Mouse (Mus musculus) stomach, embryonic 14.5 days (tissue): Measurements from ENCODE around the gene Fndc10. TPM values are rescaled to one million over a fixed set of nuclear protein-coding genes. Genes with fewer than 3 reads are reported as not detected.

Experiments
- ATAC-seq: fragments of 200-750 bp; cut with Nextera tagmentation; 2 replicates; pipeline ENCODE4 v1.8.0; 2017; ENCODE audit warnings: low read depth, moderate TSS enrichment; ENCODE audit not compliant: insufficient number of reproducible peaks, insufficient read depth, low FRiP score
- H3K27ac ChIP-seq: fragments of 300-500 bp; sonication (generic); 2 replicates; pipeline ENCODE4 v1.5.1; 2014; ENCODE audit warnings: mild to moderate bottlenecking, low read length, moderate library complexity, mixed read lengths
- H3K27me3 ChIP-seq: fragments of 300-500 bp; sonication (generic); 2 replicates; pipeline ENCODE4 v1.6.1; 2014; ENCODE audit warnings: low read length, control low read depth, mixed read lengths; ENCODE audit not compliant: control insufficient read depth, insufficient read depth
- H3K36me3 ChIP-seq: fragments of 300-500 bp; sonication (generic); 2 replicates; pipeline ENCODE4 v1.6.1; 2014; ENCODE audit warnings: mild to moderate bottlenecking, control low read depth, low read length, moderate library complexity, mixed read lengths; ENCODE audit not compliant: control insufficient read depth, insufficient read depth
- H3K4me1 ChIP-seq: fragments of 300-500 bp; sonication (generic); 2 replicates; pipeline ENCODE4 v1.6.1; 2014; ENCODE audit warnings: low read length, control low read depth, mixed read lengths; ENCODE audit not compliant: control insufficient read depth, insufficient read depth
- H3K4me2 ChIP-seq: fragments of 300-500 bp; sonication (generic); replicated peaks from 2 replicates; pipeline ENCODE4 v1.6.1; 2014; ENCODE audit warnings: low read depth, low read length, control low read depth
- H3K4me3 ChIP-seq: fragments of 300-500 bp; sonication (generic); 2 replicates; pipeline ENCODE4 v1.5.1; 2014; ENCODE audit warnings: low read depth, low read length, control low read depth
- H3K9ac ChIP-seq: fragments of 300-500 bp; sonication (generic); replicated peaks from 2 replicates; pipeline ENCODE4 v1.6.1; 2014; ENCODE audit warnings: low read depth, mild to moderate bottlenecking, control low read depth, low read length, moderate library complexity, mixed read lengths
- H3K9me3 ChIP-seq: fragments of 300-500 bp; sonication (generic); 2 replicates; pipeline ENCODE4 v1.6.1; 2016; ENCODE audit warnings: low read depth, low read length, control low read depth; ENCODE audit not compliant: control insufficient read depth
- WGBS: fragments of 180-500 bp; shearing (Covaris S2); extraction: QIAGEN DNeasy Blood & Tissue Kit; methylation state at CpG from one replicate; pipeline ENCODE4 v1.1.7; 2014; 5-methylcytosine and 5-hydroxymethylcytosine counted together
- polyA plus RNA-seq: library from polyadenylated mRNA; unstranded; fragments of >200 nt; fragmentation: Nextera tagmentation; extraction: Ambion mirVana; gene quantifications from 2 replicates; pipeline ENCODE4 v1.2.1, GENCODE M21; 2014

Fndc10 gene
- polyA plus RNA-seq, 1 experiment from 2014 or later, result 3.1 TPM

DNA sequence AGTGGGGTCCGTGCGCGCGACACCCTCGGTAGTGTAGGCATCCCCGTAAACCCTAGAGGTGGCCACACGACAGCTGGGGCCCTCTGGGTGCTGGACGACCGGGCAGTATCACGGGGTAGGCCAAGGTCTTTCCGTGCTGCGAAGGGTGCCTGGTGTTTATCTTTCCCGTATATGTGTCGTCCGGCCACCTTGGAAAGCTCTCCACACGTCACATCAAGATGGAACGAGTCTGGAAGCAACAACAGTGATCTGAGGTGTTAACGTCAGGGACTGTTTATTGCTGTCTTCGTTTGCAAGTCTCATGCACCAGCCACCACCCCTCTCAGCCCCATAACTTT lies 11.4 kb downstream of the Fndc10 start:
- no peaks in the 10 kb centered on the region; the same call in 1 of the 2 replicates for H3K36me3 ChIP-seq
- H3K27ac ChIP-seq, result peak overlapping the region; percentile 96
- H3K27me3 ChIP-seq, result no peaks in the 10 kb centered on the region
- no peak for ATAC-seq
- peak overlapping the region; percentile 91 for H3K9ac ChIP-seq
- H3K9me3 ChIP-seq, result no peaks in the 10 kb centered on the region
- peak overlapping the region; percentile 86 for H3K4me3 ChIP-seq
- under 1% methylated on average over 19 of the region's 19 CpGs for WGBS
- peaks cover 16% of the 10 kb centered on the region; the same call in 1 of the 2 replicates for H3K4me1 ChIP-seq
- peak overlapping the region; percentile 70 for H3K4me2 ChIP-seq

GRCm38 (mm10) chr4:155708582-155708981 lies 14.4 kb downstream of the Fndc10 start:
- no peaks in the 10 kb centered on the region for H3K27me3 ChIP-seq
- peaks cover 18% of the 10 kb centered on the region; the same call in 1 of the 2 replicates for H3K4me1 ChIP-seq
- H3K9me3 ChIP-seq, result no peaks in the 10 kb centered on the region
- H3K4me2 ChIP-seq, result no peak overlapping the region
- WGBS, result 79% methylated on average over 2 of the region's 2 CpGs
- H3K36me3 ChIP-seq, result no peaks in the 10 kb centered on the region; the same call in 1 of the 2 replicates
- H3K9ac ChIP-seq, result no peak overlapping the region
- ATAC-seq, result no peak
- no peak overlapping the region for H3K27ac ChIP-seq
- H3K4me3 ChIP-seq, result no peak overlapping the region

- Histone ChIP-seq H3K9ac (no peak overlapping the region), H3K27me3 (no peaks in the 10 kb centered on the region), H3K4me2 (no peak overlapping the region), H3K4me1 (peaks cover 18% of the 10 kb centered on the region; the same call in 1 of the 2 replicates), H3K9me3 (no peaks in the 10 kb centered on the region), H3K27ac (no peak overlapping the region), H3K4me3 (no peak overlapping the region), H3K36me3 (no peaks in the 10 kb centered on the region; the same call in 1 of the 2 replicates)
- ATAC-seq, result no peak
These were observed 14.8 kb downstream of the Fndc10 start for GRCm38 (mm10) chr4:155708988-155709387.

- Histone ChIP-seq H3K27me3 (no peaks in the 10 kb centered on the region), H3K36me3 (peaks cover 3% of the 10 kb centered on the region), H3K4me3 (no peak overlapping the region), H3K4me2 (no peak overlapping the region), H3K9me3 (no peaks in the 10 kb centered on the region), H3K27ac (0 out of 2 replicates have a peak overlapping the region, but pooled peaks have one; percentile 21), H3K4me1 (peaks cover 18% of the 10 kb centered on the region; the same call in 1 of the 2 replicates), H3K9ac (no peak overlapping the region)
- 68% methylated on average over 6 of the region's 6 CpGs for WGBS
- ATAC-seq, result no peak
These were observed 16.5 kb downstream of the Fndc10 start for GRCm38 (mm10) chr4:155710521-155711252.

DNA sequence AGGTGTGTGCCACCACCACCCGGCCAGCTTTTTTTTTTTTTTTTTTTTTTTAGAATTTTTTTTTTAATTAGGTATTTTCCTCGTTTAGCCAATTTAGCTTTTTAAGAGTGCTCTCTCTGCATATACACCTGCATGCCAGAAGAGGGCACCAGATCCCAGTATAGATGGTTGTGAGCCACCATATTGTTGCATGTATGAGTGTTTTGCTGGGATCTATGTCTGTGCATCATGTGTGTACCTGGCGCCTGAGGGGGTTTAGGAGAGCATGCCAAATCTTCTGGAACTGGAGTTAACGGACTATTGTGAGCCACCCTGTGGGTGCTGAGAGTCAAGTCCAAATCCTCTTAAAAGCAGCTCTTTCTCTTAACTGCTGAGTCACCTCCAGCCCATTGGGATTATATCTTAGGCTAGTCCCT lies 27.5 kb downstream of the Fndc10 start:
- H3K36me3 ChIP-seq, result peaks cover 13% of the 10 kb centered on the region; the same call in 1 of the 2 replicates
- no peak overlapping the region for H3K27ac ChIP-seq
- no peak for ATAC-seq
- no peak overlapping the region for H3K4me3 ChIP-seq
- H3K9me3 ChIP-seq, result no peaks in the 10 kb centered on the region
- H3K4me1 ChIP-seq, result no peaks in the 10 kb centered on the region
- no peaks in the 10 kb centered on the region for H3K27me3 ChIP-seq
- H3K9ac ChIP-seq, result no peak overlapping the region
- WGBS, result 61% methylated on average over 4 of the region's 4 CpGs
- no peak overlapping the region for H3K4me2 ChIP-seq

DNA sequence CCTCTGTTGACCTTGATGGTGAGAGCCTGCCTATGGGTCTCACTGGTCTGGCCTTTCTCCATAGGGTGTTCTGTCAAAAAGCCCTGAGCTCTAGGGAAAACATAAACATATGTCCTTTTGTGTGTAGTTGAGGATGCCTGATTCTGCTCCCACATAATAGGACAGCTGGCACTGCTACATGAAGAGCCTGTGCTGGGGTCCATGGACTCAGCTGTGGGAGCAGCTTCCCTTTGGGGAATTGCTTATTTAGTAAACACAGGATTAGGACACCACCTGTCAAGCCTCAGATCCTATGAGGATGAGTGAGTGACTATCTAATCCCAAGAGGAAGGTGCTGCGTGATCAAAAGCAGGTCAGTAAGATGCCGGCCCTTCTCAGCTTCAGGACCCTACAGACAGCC lies 33.9 kb downstream of the Fndc10 start:
- H3K36me3 ChIP-seq, result peaks cover 15% of the 10 kb centered on the region
- no peaks in the 10 kb centered on the region for H3K9me3 ChIP-seq
- no peak overlapping the region for H3K9ac ChIP-seq
- H3K27ac ChIP-seq, result no peak overlapping the region
- no peaks in the 10 kb centered on the region for H3K4me1 ChIP-seq
- H3K4me3 ChIP-seq, result no peak overlapping the region
- H3K27me3 ChIP-seq, result no peaks in the 10 kb centered on the region
- ATAC-seq, result no peak
- WGBS, result 78% methylated on average over 2 of the region's 2 CpGs
- no peak overlapping the region for H3K4me2 ChIP-seq

DNA sequence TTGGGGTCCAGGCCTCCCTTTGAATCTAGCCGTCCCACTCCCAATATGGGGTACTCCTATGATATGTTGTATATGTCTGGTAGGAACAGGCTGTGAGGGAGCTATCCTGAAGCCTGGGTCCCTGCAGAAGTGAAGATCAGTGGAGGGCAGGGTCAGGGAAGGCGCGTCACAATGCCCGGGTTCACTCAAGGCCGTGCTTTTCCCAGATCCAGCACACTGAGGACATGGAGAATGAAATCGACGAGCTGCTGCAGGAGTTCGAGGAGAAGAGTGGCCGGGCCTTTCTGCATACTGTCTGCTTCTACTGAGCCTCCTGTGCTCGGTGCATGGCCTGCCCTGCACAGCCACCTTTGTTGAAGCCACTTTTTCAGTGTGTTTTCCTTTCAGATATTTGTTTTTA lies 39.1 kb downstream of the Fndc10 start:
- no peak overlapping the region; the same call in 1 of the 2 replicates for H3K27ac ChIP-seq
- no peaks in the 10 kb centered on the region for H3K27me3 ChIP-seq
- H3K9me3 ChIP-seq, result no peaks in the 10 kb centered on the region
- H3K9ac ChIP-seq, result no peak overlapping the region
- peaks cover 7% of the 10 kb centered on the region for H3K4me1 ChIP-seq
- peaks cover 9% of the 10 kb centered on the region for H3K36me3 ChIP-seq
- no peak for ATAC-seq
- no peak overlapping the region for H3K4me2 ChIP-seq
- H3K4me3 ChIP-seq, result no peak overlapping the region
- 85% methylated on average over 10 of the region's 10 CpGs for WGBS

DNA sequence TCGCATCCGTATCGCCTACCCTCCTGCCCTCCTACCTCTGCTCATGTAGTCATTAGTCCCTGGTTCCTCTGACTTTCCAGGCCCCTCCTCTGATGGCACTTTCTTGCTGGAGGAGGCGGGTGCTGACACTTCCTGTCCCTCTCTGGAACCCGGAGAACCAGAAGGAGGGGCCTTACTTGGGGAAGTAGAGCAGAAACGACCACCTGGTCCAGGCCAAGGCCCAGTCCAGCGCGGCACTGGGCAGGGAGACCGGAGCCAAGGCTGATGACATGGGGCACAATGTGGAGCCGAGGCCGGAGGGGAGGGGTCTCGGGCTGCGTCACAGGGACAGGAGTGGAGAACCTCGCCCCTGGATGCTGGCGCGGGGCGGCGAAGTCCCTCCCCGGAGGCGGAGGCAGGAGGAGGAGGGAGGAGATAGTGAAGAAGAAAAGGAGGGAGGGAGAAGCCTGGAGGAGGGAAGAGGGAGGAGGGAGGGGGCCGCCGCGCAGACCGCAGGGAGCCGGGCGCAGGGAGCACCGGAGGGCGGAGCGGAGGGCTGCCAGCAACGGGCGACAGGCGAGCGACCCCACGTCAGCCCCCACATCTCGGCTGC lies 40.3 kb downstream of the Fndc10 start, which contains the start of gene Tmem240:
Gene Tmem240, plus strand, starts transcription at position 451 of the 592 bp plus-strand sequence.
- peak within 1 kb of the TSS; percentile 62 for H3K4me3 ChIP-seq
- H3K9ac ChIP-seq, result peak within 1 kb of the TSS; percentile 77
- WGBS, result 3% methylated on average over 26 of the region's 35 CpGs
- H3K27ac ChIP-seq, result peak within 1 kb of the TSS; percentile 81
- no peaks in the 10 kb centered on the region for H3K27me3 ChIP-seq
- H3K4me2 ChIP-seq, result peak within 1 kb of the TSS; percentile 58
- peaks cover 9% of the 10 kb centered on the region for H3K36me3 ChIP-seq
- peak; percentile 89 for ATAC-seq
- no peaks in the 10 kb centered on the region for H3K9me3 ChIP-seq
- peaks cover 7% of the 10 kb centered on the region for H3K4me1 ChIP-seq
